Mouse (Mus musculus) spleen, adult 2 months (tissue): ENCODE measurements around the gene Ctbs.

Source experiments
- CTCF ChIP-seq: fragments of 200-500 bp; IDR thresholded peaks from 2 replicates; pipeline ENCODE4 v1.5.1; 2011; ENCODE audit warnings: mild to moderate bottlenecking, inconsistent platforms; ENCODE audit not compliant: insufficient read depth, insufficient read length, insufficient replicate concordance; ENCODE audit errors: extremely low read depth
- POLR2A ChIP-seq: fragments of 200-500 bp; IDR thresholded peaks from 2 replicates; pipeline ENCODE4 v1.6.1; 2011; ENCODE audit warnings: low read depth, low read length, inconsistent platforms

GRCm38 (mm10) chr3:146501601-146502123 lies 52.1 kb downstream of the Ctbs start:
- TF ChIP-seq POLR2A, result no peak
- TF ChIP-seq CTCF, result no peak
